Mouse (Mus musculus): ENCODE measurements at regions not wholly inside any gene's neighbourhood (a gene's known extent, or its start where the extent isn't known, plus 50 kb on each side); places are given as distances from the start of the nearest gene placed in this dataset.

GRCm38 (mm10) chr12:28054444-28054843, 497.8 kb downstream of the Dcdc2c start:
- Histone ChIP-seq H3K27ac (ENCODE audit: control insufficient read depth, insufficient read depth, low read depth, low read length) (no peak overlapping the region), H3K27me3 (ENCODE audit: control insufficient read depth, insufficient read depth, low read length) (no peaks in the 10 kb centered on the region), H3K36me3 (ENCODE audit: control insufficient read depth, insufficient read depth, low read length) (no peaks in the 10 kb centered on the region), H3K4me3 (ENCODE audit: control insufficient read depth, low read depth, low read length) (peak overlapping the region; percentile 86), H3K4me1 (ENCODE audit: control insufficient read depth, insufficient read depth, low read length) (peaks cover 3% of the 10 kb centered on the region)
- TF ChIP-seq CTCF (IDR thresholded peaks at IDR 0.05; ENCODE audit: control insufficient read depth, insufficient read depth, insufficient replicate concordance, low read depth, low read length) (no peak), POLR2A (IDR thresholded peaks at IDR 0.05; ENCODE audit: control insufficient read depth, low read depth, low read length) (no peak)

GRCm38 (mm10) chr12:28047989-28048388, 504.2 kb downstream of the Dcdc2c start:
- TF ChIP-seq POLR2A (IDR thresholded peaks at IDR 0.05; ENCODE audit: control insufficient read depth, low read depth, low read length) (no peak), CTCF (IDR thresholded peaks at IDR 0.05; ENCODE audit: control insufficient read depth, insufficient read depth, insufficient replicate concordance, low read depth, low read length) (no peak)
- Histone ChIP-seq H3K4me3 (ENCODE audit: control insufficient read depth, low read depth, low read length) (no peak overlapping the region), H3K4me1 (ENCODE audit: control insufficient read depth, insufficient read depth, low read length) (no peaks in the 10 kb centered on the region)

GRCm38 (mm10) chr12:28038161-28038911, 513.9 kb downstream of the Dcdc2c start:
- no peaks in the 10 kb centered on the region for H3K36me3 ChIP-seq (ENCODE audit: control insufficient read depth, insufficient read depth, low read length)
- H3K4me3 ChIP-seq (ENCODE audit: control insufficient read depth, low read depth, low read length), result no peak overlapping the region
- TF ChIP-seq CTCF (IDR thresholded peaks at IDR 0.05; ENCODE audit: control insufficient read depth, insufficient read depth, insufficient replicate concordance, low read depth, low read length) (no peak), POLR2A (IDR thresholded peaks at IDR 0.05; ENCODE audit: control insufficient read depth, low read depth, low read length) (no peak)
- H3K27me3 ChIP-seq (ENCODE audit: control insufficient read depth, insufficient read depth, low read length), result no peaks in the 10 kb centered on the region
- no peak overlapping the region for H3K27ac ChIP-seq (ENCODE audit: control insufficient read depth, insufficient read depth, low read depth, low read length)
- no peaks in the 10 kb centered on the region for H3K4me1 ChIP-seq (ENCODE audit: control insufficient read depth, insufficient read depth, low read length)

More at GRCm38 (mm10) chr12:28047989-28048388, 504.2 kb downstream of the Dcdc2c start:
- Histone ChIP-seq H3K36me3 (ENCODE audit: control insufficient read depth, insufficient read depth, low read length) (no peaks in the 10 kb centered on the region), H3K27me3 (ENCODE audit: control insufficient read depth, insufficient read depth, low read length) (no peaks in the 10 kb centered on the region), H3K27ac (ENCODE audit: control insufficient read depth, insufficient read depth, low read depth, low read length) (no peak overlapping the region)

- Histone ChIP-seq H3K27ac (ENCODE audit: control insufficient read depth, insufficient read depth, low read depth, low read length) (no peak overlapping the region), H3K4me3 (ENCODE audit: control insufficient read depth, low read depth, low read length) (no peak overlapping the region), H3K36me3 (ENCODE audit: control insufficient read depth, insufficient read depth, low read length) (no peaks in the 10 kb centered on the region), H3K4me1 (ENCODE audit: control insufficient read depth, insufficient read depth, low read length) (no peaks in the 10 kb centered on the region), H3K27me3 (ENCODE audit: control insufficient read depth, insufficient read depth, low read length) (no peaks in the 10 kb centered on the region)
- TF ChIP-seq CTCF (IDR thresholded peaks at IDR 0.05; ENCODE audit: control insufficient read depth, insufficient read depth, insufficient replicate concordance, low read depth, low read length) (no peak), POLR2A (IDR thresholded peaks at IDR 0.05; ENCODE audit: control insufficient read depth, low read depth, low read length) (no peak)
These were observed 553.0 kb downstream of the Dcdc2c start for GRCm38 (mm10) chr12:27999170-27999569.

- TF ChIP-seq CTCF (IDR thresholded peaks at IDR 0.05; ENCODE audit: control insufficient read depth, insufficient read depth, insufficient replicate concordance, low read depth, low read length) (no peak), POLR2A (IDR thresholded peaks at IDR 0.05; ENCODE audit: control insufficient read depth, low read depth, low read length) (no peak)
- no peak overlapping the region for H3K4me3 ChIP-seq (ENCODE audit: control insufficient read depth, low read depth, low read length)
- no peak overlapping the region for H3K27ac ChIP-seq (ENCODE audit: control insufficient read depth, insufficient read depth, low read depth, low read length)
- H3K27me3 ChIP-seq (ENCODE audit: control insufficient read depth, insufficient read depth, low read length), result no peaks in the 10 kb centered on the region
- no peaks in the 10 kb centered on the region for H3K36me3 ChIP-seq (ENCODE audit: control insufficient read depth, insufficient read depth, low read length)
- no peaks in the 10 kb centered on the region for H3K4me1 ChIP-seq (ENCODE audit: control insufficient read depth, insufficient read depth, low read length)
These were observed 560.0 kb downstream of the Dcdc2c start for GRCm38 (mm10) chr12:27992152-27992551.

GRCm38 (mm10) chr12:27984261-27984841, 567.8 kb downstream of the Dcdc2c start:
- H3K4me3 ChIP-seq (ENCODE audit: control insufficient read depth, low read depth, low read length), result no peak overlapping the region

GRCm38 (mm10) chr12:27978257-27978931, 573.8 kb downstream of the Dcdc2c start:
- Histone ChIP-seq H3K36me3 (ENCODE audit: control insufficient read depth, insufficient read depth, low read length) (no peaks in the 10 kb centered on the region), H3K27ac (ENCODE audit: control insufficient read depth, insufficient read depth, low read depth, low read length) (no peak overlapping the region), H3K27me3 (ENCODE audit: control insufficient read depth, insufficient read depth, low read length) (no peaks in the 10 kb centered on the region)

More at GRCm38 (mm10) chr12:27984261-27984841, 567.8 kb downstream of the Dcdc2c start:
- H3K4me1 ChIP-seq (ENCODE audit: control insufficient read depth, insufficient read depth, low read length), result no peaks in the 10 kb centered on the region
- no peak overlapping the region for H3K27ac ChIP-seq (ENCODE audit: control insufficient read depth, insufficient read depth, low read depth, low read length)
- H3K27me3 ChIP-seq (ENCODE audit: control insufficient read depth, insufficient read depth, low read length), result no peaks in the 10 kb centered on the region
- TF ChIP-seq CTCF (IDR thresholded peaks at IDR 0.05; ENCODE audit: control insufficient read depth, insufficient read depth, insufficient replicate concordance, low read depth, low read length) (no peak), POLR2A (IDR thresholded peaks at IDR 0.05; ENCODE audit: control insufficient read depth, low read depth, low read length) (no peak)
- H3K36me3 ChIP-seq (ENCODE audit: control insufficient read depth, insufficient read depth, low read length), result no peaks in the 10 kb centered on the region

More at GRCm38 (mm10) chr12:27978257-27978931, 573.8 kb downstream of the Dcdc2c start:
- Histone ChIP-seq H3K4me3 (ENCODE audit: control insufficient read depth, low read depth, low read length) (no peak overlapping the region), H3K4me1 (ENCODE audit: control insufficient read depth, insufficient read depth, low read length) (no peaks in the 10 kb centered on the region)
- TF ChIP-seq CTCF (IDR thresholded peaks at IDR 0.05; ENCODE audit: control insufficient read depth, insufficient read depth, insufficient replicate concordance, low read depth, low read length) (no peak), POLR2A (IDR thresholded peaks at IDR 0.05; ENCODE audit: control insufficient read depth, low read depth, low read length) (no peak)

Measured in testis, adult 2 months (tissue).